Mouse (Mus musculus): ENCODE measurements around the gene Bola2.

Gene Bola2

GRCm38 (mm10) chr7:126690737-126691136 lies 4.5 kb upstream of the Bola2 start:
- DNase-seq = no peak

GRCm38 (mm10) chr7:126691676-126692075 lies 3.5 kb upstream of the Bola2 start:
- peak; percentile 37 for DNase-seq

GRCm38 (mm10) chr7:126692426-126692825 lies 2.8 kb upstream of the Bola2 start:
- DNase-seq = peak; percentile 58

- peak; percentile 64 for DNase-seq
Observed at GRCm38 (mm10) chr7:126693256-126693655, 1.9 kb upstream of the Bola2 start.

- DNase-seq = peak; percentile 30
Observed at GRCm38 (mm10) chr7:126693781-126694180, 1.4 kb upstream of the Bola2 start.

GRCm38 (mm10) chr7:126694441-126695051 lies 655 bp upstream of the Bola2 start:
- peak; percentile 51 for DNase-seq

- DNase-seq = peak; percentile 95
Observed at GRCm38 (mm10) chr7:126695631-126696207, 518 bp downstream of the Bola2 start, which contains the start of gene Slx1b. Slx1b (minus strand) TSS chr7:126695784.

- DNase-seq = no peak
Observed at GRCm38 (mm10) chr7:126696303-126696702, 1.1 kb downstream of the Bola2 start.

- DNase-seq = no peak
Observed at GRCm38 (mm10) chr7:126696886-126697285, 1.7 kb downstream of the Bola2 start.

GRCm38 (mm10) chr7:126697838-126698237 lies 2.6 kb downstream of the Bola2 start:
- no peak for DNase-seq

- DNase-seq = peak; percentile 63
Observed at GRCm38 (mm10) chr7:126700063-126701015, 5.1 kb downstream of the Bola2 start.

- peak; percentile 88 for DNase-seq
Observed at GRCm38 (mm10) chr7:126701070-126701469, 5.9 kb downstream of the Bola2 start.

GRCm38 (mm10) chr7:126701559-126702357 lies 6.6 kb downstream of the Bola2 start:
- DNase-seq = peak; percentile 57

- DNase-seq = no peak
Observed at GRCm38 (mm10) chr7:126702358-126702757, 7.2 kb downstream of the Bola2 start.

GRCm38 (mm10) chr7:126702861-126703756 lies 7.9 kb downstream of the Bola2 start:
- DNase-seq = peak; percentile 71

- DNase-seq = peak; percentile 63
Observed at GRCm38 (mm10) chr7:126703757-126704077, 8.5 kb downstream of the Bola2 start.

- peak; percentile 89 for DNase-seq
Observed at GRCm38 (mm10) chr7:126704121-126704980, 9.2 kb downstream of the Bola2 start.

- DNase-seq = no peak
Observed at GRCm38 (mm10) chr7:126707442-126708174, 12.4 kb downstream of the Bola2 start, which contains the start of gene Coro1a. Coro1a (minus strand) TSS chr7:126707787.

- no peak for DNase-seq
Observed at GRCm38 (mm10) chr7:126708175-126708952, 13.2 kb downstream of the Bola2 start.

Data from cerebellum, adult 11-12 months (tissue).